Mouse (Mus musculus) fibroblast of lung, adult 2 months (primary cell): ENCODE measurements at regions not wholly inside any gene's neighbourhood (a gene's known extent, or its start where the extent isn't known, plus 50 kb on each side); places are given as distances from the start of the nearest gene placed in this dataset.
A peak's percentile ranks its signal among the peaks of the same experiment; 100 is the strongest.
"Not testable (repeated sequence)": the region's sequence is repeated elsewhere in the genome, so short reads cannot be mapped to it uniquely, and the experiment has no call there.

Experiments
- DNase-seq: peaks from one replicate; pipeline ENCODE4 v3.0.0-alpha.2; 2011; ENCODE audit warnings: low read depth

DNA sequence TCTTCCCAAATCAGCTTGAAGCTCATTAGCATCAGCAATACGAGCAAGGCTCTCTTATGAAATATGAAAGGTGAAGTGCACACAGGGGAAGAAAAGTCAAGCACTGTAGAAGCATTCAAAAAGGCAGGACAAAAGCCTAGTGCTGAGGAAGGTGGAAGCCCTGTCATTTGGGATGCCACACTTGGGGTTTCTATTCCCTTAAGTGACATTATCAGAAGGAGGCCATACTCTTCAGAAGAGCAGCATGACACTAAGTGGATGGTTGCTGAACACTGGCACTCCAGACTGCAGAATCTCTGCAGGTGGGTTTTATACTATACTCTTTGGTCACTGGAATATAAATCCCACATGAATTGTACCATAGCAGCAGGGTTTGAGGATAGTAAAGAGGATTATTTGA lies 120.4 kb upstream of the Pcsk1 start:
- no peak for DNase-seq

- DNase-seq: no peak
These were observed 133.8 kb upstream of the Pcsk1 start for GRCm38 (mm10) chr13:74955876-74956275.

GRCm38 (mm10) chr13:74913655-74914054 lies 105.0 kb upstream of the Cast start:
- DNase-seq: not testable (repeated sequence)

GRCm38 (mm10) chr13:74903213-74904055 lies 94.8 kb upstream of the Cast start:
- DNase-seq: peak; percentile 1

- no peak for DNase-seq
These were observed 81.4 kb upstream of the Cast start for GRCm38 (mm10) chr13:74889859-74890469.

GRCm38 (mm10) chr13:74867720-74868119 lies 59.1 kb upstream of the Cast start:
- DNase-seq: no peak

- DNase-seq: no peak
These were observed 55.4 kb upstream of the Cast start for GRCm38 (mm10) chr13:74864000-74864399.

DNA sequence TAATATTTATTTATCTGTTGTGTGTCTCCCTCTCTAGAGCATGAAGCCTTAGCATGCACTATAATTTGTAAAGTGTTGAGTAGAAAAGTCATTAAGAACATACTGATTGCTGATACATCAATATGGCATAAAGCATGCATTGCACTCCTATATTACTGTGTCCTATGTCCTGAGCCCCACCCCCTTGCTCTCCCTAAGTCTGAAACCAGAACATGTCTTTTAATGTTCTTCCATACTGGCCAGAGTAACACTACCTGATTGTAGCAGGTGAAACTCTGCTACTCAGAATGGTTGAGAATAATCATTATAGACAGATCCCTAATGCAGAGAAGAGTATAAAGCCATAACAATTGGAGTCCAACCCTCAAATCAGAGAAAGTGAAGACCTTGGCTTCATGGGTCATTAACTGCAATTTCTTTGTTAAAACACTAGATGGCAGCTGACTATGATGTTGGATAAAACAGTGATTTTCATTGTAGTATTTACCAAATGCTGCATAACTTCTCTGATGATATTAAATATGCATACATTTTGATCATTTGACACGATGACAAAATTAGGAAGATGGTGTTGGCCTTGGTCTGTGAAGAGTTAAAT lies 52.9 kb upstream of the Cast start:
- no peak for DNase-seq
